Mouse (Mus musculus) kidney, adult 2 months (tissue): ENCODE measurements around the gene Slc24a3.

ENCODE experiments used
- CTCF ChIP-seq: fragments of 200-500 bp; conservative IDR thresholded peaks from 2 replicates; pipeline ENCODE4 v1.5.1; 2011; ENCODE audit warnings: low read depth, mild to moderate bottlenecking, control low read depth, low read length, moderate library complexity, mixed read lengths; ENCODE audit not compliant: insufficient read depth, insufficient read length
- POLR2A ChIP-seq: fragments of 200-500 bp; IDR thresholded peaks from one replicate; pipeline ENCODE4 v1.6.1; 2011; ENCODE audit warnings: low read depth, low read length, control low read depth

DNA sequence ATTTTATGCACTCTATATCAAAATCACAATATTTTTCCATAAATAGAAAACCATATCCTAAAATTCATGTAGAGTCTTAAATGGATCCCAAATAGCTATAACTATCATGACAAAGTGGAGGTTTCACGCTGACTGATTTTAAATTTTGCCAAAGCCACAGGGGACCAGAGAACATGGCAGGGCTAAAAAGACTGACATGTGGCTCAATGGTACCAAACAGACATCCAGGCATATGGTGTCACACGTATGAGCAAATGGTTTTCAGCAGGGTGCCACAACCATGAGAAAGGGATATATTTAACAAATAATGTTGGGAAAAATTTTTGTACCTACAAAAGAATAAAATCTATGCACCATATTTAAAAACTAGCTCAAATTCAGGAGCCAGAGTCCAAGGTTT, 173.3 kb downstream of the Slc24a3 start:
- TF ChIP-seq CTCF = no peak
- TF ChIP-seq POLR2A = no peak
